Mouse (Mus musculus) heart, embryonic 12.5 days (tissue): ENCODE measurements around the gene Rita1. TPM values are rescaled to one million over a fixed set of nuclear protein-coding genes. Genes with fewer than 3 reads are reported as not detected.

Experiments
- ATAC-seq: fragments of 200-750 bp; cut with Nextera tagmentation; 2 replicates; pipeline ENCODE4 v1.8.0; 2017; ENCODE audit warnings: moderate TSS enrichment, moderate library complexity; ENCODE audit not compliant: insufficient number of reproducible peaks, low FRiP score
- H3K27ac ChIP-seq: fragments of 300-500 bp; sonication (generic); 2 replicates; pipeline ENCODE4 v1.5.1; 2016; ENCODE audit warnings: mild to moderate bottlenecking, moderate library complexity; ENCODE audit not compliant: poor library complexity, severe bottlenecking
- H3K27me3 ChIP-seq: fragments of 300-500 bp; sonication (generic); replicated peaks from 2 replicates; pipeline ENCODE4 v1.6.1; 2016; ENCODE audit warnings: mild to moderate bottlenecking, moderate library complexity
- H3K36me3 ChIP-seq: fragments of 300-500 bp; sonication (generic); 2 replicates; pipeline ENCODE4 v1.6.1; 2016; ENCODE audit warnings: mild to moderate bottlenecking, moderate library complexity
- H3K4me1 ChIP-seq: fragments of 300-500 bp; sonication (generic); replicated peaks from 2 replicates; pipeline ENCODE4 v1.6.1; 2016; ENCODE audit warnings: mild to moderate bottlenecking
- H3K4me2 ChIP-seq: fragments of 300-500 bp; sonication (generic); 2 replicates; pipeline ENCODE4 v1.6.1; 2016; ENCODE audit warnings: mild to moderate bottlenecking, moderate library complexity
- H3K4me3 ChIP-seq: fragments of 300-500 bp; sonication (generic); 2 replicates; pipeline ENCODE4 v1.5.1; 2016; ENCODE audit warnings: mild to moderate bottlenecking
- H3K9ac ChIP-seq: fragments of 300-500 bp; sonication (generic); 2 replicates; pipeline ENCODE4 v1.6.1; 2016; ENCODE audit warnings: mild to moderate bottlenecking, moderate library complexity
- H3K9me3 ChIP-seq: fragments of 300-500 bp; sonication (generic); replicated peaks from 2 replicates; pipeline ENCODE4 v1.6.1; 2016; ENCODE audit warnings: mild to moderate bottlenecking, moderate library complexity
- WGBS: fragments of 180-500 bp; shearing (Covaris S2); methylation state at CpG from one replicate; pipeline ENCODE4 v1.1.7; 2016; 5-methylcytosine and 5-hydroxymethylcytosine counted together
- polyA plus RNA-seq: library from polyadenylated mRNA; unstranded; fragments of >200 nt; fragmentation: Nextera tagmentation; extraction: Ambion mirVana; gene quantifications from 2 replicates; pipeline ENCODE4 v1.2.1, GENCODE M21; 2016

Gene Rita1
- polyA plus RNA-seq, 1 experiment from 2014 or later = 9.1 TPM

GRCm38 (mm10) chr5:120583511-120583910, 28.9 kb downstream of the Rita1 start:
- Histone ChIP-seq H3K4me3 (no peak overlapping the region), H3K4me1 (peaks cover 48% of the 10 kb centered on the region), H3K9ac (no peak overlapping the region), H3K27ac (no peak overlapping the region), H3K9me3 (no peaks in the 10 kb centered on the region), H3K4me2 (no peak overlapping the region), H3K36me3 (peaks cover 48% of the 10 kb centered on the region), H3K27me3 (no peaks in the 10 kb centered on the region)
- 91% methylated on average over 4 of the region's 4 CpGs for WGBS
- no peak for ATAC-seq

DNA sequence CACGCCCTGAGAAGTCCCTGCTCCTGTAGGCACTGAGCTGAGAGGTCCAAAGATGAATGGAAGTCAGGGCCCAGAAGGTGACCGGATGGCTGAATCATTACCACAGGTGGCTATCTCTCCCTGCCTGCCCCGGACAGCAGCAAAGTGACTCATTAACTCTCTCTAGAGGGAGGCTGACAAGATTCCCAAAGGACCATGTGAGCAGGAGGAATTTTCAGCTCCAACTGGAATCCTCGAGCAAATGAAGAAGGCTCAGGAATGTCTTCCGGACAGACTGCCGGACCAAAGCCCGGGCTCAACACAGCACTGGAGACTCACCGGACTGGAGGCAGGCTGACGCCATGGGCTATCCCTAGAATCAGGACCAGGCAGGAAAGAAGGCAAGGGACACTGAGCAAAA, 30.4 kb downstream of the Rita1 start:
- ATAC-seq = no peak
- no peak overlapping the region for H3K9ac ChIP-seq
- WGBS = 65% methylated on average over 9 of the region's 9 CpGs
- peaks cover 45% of the 10 kb centered on the region for H3K4me1 ChIP-seq
- no peak overlapping the region for H3K4me2 ChIP-seq
- no peaks in the 10 kb centered on the region for H3K9me3 ChIP-seq
- no peak overlapping the region for H3K27ac ChIP-seq
- peaks cover 48% of the 10 kb centered on the region for H3K36me3 ChIP-seq
- no peaks in the 10 kb centered on the region for H3K27me3 ChIP-seq
- no peak overlapping the region for H3K4me3 ChIP-seq

GRCm38 (mm10) chr5:120579898-120580626, 32.3 kb downstream of the Rita1 start:
- Histone ChIP-seq H3K9ac (no peak overlapping the region), H3K27me3 (no peaks in the 10 kb centered on the region), H3K4me2 (no peak overlapping the region), H3K4me1 (peaks cover 42% of the 10 kb centered on the region), H3K36me3 (peaks cover 47% of the 10 kb centered on the region), H3K4me3 (no peak overlapping the region), H3K27ac (0 out of 2 replicates have a peak overlapping the region, but pooled peaks have one; percentile 75), H3K9me3 (no peaks in the 10 kb centered on the region)
- WGBS = 88% methylated on average over 26 of the region's 26 CpGs
- ATAC-seq = no peak

DNA sequence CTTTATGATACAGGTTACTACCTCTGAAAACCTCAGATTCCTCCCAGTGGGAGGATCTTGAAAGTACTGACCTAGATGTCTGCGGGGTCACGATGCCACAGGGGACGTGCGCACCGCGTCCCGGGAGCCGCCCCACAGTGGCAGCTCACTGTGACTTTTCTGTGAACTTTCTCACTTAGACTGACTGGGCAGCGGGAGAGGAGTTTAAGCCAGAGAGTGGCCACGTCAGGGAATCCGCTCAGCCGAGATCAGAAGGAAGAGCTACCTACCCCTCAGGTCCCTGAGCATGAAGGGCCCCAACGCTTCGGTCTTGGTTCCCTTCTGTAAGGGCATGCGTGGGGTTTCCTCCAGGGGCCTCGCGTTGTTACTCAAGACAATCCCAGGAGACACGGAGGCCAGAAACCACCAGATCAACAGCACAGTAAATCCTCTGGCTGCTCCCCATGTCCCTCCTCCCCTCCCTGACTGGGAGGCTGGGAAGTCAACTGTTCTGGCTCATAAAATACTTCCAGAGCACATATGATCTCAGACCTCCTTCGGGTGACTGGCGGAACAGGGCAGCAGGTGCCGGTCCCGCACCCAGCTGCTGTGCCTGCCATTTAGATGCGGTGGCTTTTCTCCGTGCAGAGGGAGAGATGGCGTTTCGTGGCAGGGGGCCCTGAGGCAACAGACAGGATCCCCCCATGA, 33.0 kb downstream of the Rita1 start:
- H3K4me2 ChIP-seq = no peak overlapping the region
- peak overlapping the region; percentile 75 for H3K27ac ChIP-seq
- peaks cover 41% of the 10 kb centered on the region for H3K36me3 ChIP-seq
- no peak overlapping the region; the same call in 1 of the 2 replicates for H3K9ac ChIP-seq
- H3K4me3 ChIP-seq = no peak overlapping the region
- WGBS = 71% methylated on average over 26 of the region's 26 CpGs
- no peak for ATAC-seq
- no peaks in the 10 kb centered on the region for H3K9me3 ChIP-seq
- H3K4me1 ChIP-seq = peaks cover 49% of the 10 kb centered on the region
- no peaks in the 10 kb centered on the region for H3K27me3 ChIP-seq

DNA sequence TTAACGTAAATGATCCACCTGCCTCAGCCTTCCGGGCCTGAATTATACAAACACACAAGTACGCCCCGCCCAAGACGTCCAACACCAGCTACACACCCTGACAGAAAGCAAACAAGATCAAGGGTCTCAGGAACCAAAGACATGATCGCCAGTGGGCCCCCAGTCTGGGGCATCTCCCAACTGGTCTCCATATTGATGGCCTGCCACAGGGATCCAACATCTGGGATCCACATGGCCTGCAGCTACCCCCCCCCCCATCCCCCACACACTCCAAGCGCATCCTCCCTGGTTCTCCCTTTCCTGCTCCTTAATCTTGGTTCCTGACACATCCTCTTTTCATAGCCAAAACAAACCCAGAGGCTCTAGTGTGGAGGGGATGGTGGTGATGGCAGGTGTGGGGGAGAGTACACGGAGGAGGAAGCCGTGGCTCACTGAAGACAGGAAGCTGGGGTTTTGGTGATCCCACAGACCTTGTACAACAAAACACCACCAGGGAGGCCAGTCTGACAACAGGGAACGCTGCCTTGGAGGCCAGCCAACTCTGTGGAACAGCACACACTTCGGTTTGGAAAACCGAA, 33.8 kb downstream of the Rita1 start:
- H3K36me3 ChIP-seq = peaks cover 33% of the 10 kb centered on the region
- H3K9me3 ChIP-seq = no peaks in the 10 kb centered on the region
- peak; percentile 68 for ATAC-seq
- peak overlapping the region; percentile 75 for H3K27ac ChIP-seq
- peaks cover 55% of the 10 kb centered on the region for H3K4me1 ChIP-seq
- H3K27me3 ChIP-seq = no peaks in the 10 kb centered on the region
- no peak overlapping the region for H3K4me2 ChIP-seq
- 51% methylated on average over 12 of the region's 12 CpGs for WGBS
- no peak overlapping the region for H3K9ac ChIP-seq
- H3K4me3 ChIP-seq = no peak overlapping the region

GRCm38 (mm10) chr5:120577935-120578441, 34.4 kb downstream of the Rita1 start:
- 59% methylated on average over 10 of the region's 10 CpGs for WGBS
- Histone ChIP-seq H3K27ac (0 out of 2 replicates have a peak overlapping the region, but pooled peaks have one; percentile 75), H3K4me1 (peaks cover 60% of the 10 kb centered on the region), H3K9me3 (no peaks in the 10 kb centered on the region), H3K4me2 (no peak overlapping the region), H3K36me3 (peaks cover 28% of the 10 kb centered on the region), H3K4me3 (no peak overlapping the region), H3K9ac (no peak overlapping the region), H3K27me3 (no peaks in the 10 kb centered on the region)
- ATAC-seq = no peak

DNA sequence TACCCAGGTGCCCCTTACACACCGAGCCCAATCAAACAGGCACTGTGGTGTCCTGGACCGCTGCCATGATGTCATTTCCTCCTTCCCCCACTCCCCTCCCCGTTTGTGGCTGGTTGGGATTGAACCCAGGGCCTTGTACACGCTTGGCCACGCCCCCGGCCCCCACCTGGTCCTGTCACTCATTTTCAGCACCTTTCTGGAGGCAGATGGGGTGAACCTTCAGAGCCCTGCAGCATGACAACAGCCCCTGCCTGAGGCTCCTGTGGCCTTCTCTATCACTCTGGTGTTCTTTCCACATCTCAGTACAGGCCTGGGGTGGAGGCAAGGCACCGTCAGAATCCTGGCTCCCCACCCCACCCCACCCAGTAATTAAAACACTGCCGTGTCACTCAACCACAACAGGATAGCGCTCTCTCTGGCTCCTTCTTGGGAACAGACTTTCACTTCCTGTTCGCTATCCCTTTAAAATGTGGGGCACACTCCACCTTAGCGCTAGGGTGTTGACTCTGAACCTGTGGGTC, 35.5 kb downstream of the Rita1 start:
- Histone ChIP-seq H3K4me1 (peaks cover 56% of the 10 kb centered on the region), H3K36me3 (peaks cover 21% of the 10 kb centered on the region), H3K4me2 (no peak overlapping the region), H3K9me3 (no peaks in the 10 kb centered on the region), H3K9ac (no peak overlapping the region), H3K4me3 (no peak overlapping the region), H3K27me3 (no peaks in the 10 kb centered on the region), H3K27ac (no peak overlapping the region; the same call in 1 of the 2 replicates)
- WGBS = 68% methylated on average over 11 of the region's 11 CpGs
- no peak for ATAC-seq

DNA sequence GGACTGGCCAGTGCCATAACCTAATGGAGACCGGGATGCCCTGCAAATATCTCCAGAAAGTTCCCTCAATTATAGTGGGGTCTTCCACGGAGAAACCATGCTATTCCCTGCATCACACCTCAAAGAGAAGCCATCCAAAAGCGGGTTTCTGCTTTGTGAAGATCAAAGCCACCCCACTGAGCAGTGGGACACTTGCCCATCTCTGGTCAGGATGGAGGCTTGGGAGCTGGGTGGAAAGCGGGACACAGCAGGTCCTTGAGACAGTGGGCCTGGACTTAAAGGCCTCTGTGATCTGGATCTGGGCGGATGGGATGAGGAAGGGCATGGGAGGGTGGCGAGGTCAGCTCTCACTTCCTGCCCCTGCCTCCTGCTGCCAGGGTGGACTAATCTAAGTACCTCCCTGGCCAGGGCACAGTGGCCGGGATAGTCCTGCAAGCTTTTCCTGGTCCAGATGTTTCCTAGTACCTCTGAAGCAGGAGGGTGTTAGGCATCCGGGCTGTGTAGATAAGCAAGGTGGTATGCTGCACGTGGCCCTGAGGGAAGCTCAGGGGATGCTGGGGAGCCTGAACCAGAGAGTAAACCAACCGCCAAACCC, 37.8 kb downstream of the Rita1 start:
- H3K4me1 ChIP-seq = peaks cover 70% of the 10 kb centered on the region
- no peak overlapping the region for H3K27ac ChIP-seq

DNA sequence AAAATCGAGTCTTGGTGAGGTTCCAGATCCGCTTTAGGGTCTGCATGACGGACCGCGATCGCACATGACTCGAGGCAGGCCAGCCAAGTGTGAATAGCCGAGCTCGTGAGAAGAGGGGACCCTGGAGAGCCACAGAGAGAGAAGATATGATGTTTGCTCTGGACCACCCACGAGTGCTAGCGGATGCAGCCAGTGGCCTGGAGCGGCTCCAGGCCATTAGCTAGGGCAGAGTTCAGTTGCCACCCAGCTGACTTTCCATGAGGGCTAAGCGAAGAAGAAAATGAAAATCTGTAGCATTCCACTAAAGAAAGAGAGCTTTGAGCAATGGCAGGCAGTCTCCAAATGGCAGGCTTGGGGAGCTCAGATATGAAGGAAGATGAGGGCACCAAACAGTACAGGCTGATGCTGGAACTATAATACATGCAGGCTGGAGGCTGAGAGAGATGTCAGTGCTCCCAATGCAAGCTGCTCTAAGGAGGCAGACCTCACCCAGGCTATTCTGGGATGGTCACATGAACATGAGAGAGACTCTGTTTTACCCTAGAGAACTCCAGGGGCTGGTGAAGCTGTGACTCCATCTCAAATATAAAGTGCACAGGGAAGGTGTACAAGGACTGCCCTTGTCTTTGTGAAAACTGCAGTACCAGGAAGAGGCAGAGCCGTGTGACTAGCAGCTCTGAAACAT, 41.2 kb downstream of the Rita1 start:
- Histone ChIP-seq H3K27ac (no peak overlapping the region), H3K4me1 (peaks cover 79% of the 10 kb centered on the region), H3K36me3 (no peaks in the 10 kb centered on the region), H3K27me3 (no peaks in the 10 kb centered on the region), H3K4me2 (no peak overlapping the region), H3K9ac (no peak overlapping the region), H3K9me3 (no peaks in the 10 kb centered on the region), H3K4me3 (no peak overlapping the region)
- WGBS = 69% methylated on average over 14 of the region's 14 CpGs
- no peak for ATAC-seq

More for the DNA sequence above, 37.8 kb downstream of the Rita1 start:
- ATAC-seq = no peak
- Histone ChIP-seq H3K4me2 (no peak overlapping the region), H3K9me3 (no peaks in the 10 kb centered on the region), H3K9ac (no peak overlapping the region), H3K27me3 (no peaks in the 10 kb centered on the region), H3K4me3 (no peak overlapping the region), H3K36me3 (0 out of 2 replicates have a peak, but pooled peaks cover under 1% of the 10 kb centered on the region)
- WGBS = 49% methylated on average over 10 of the region's 10 CpGs

GRCm38 (mm10) chr5:120570289-120570897, 42.0 kb downstream of the Rita1 start:
- ATAC-seq = no peak
- Histone ChIP-seq H3K36me3 (no peaks in the 10 kb centered on the region), H3K4me1 (peaks cover 87% of the 10 kb centered on the region), H3K9ac (no peak overlapping the region), H3K4me3 (no peak overlapping the region), H3K27ac (no peak overlapping the region), H3K9me3 (no peaks in the 10 kb centered on the region), H3K4me2 (no peak overlapping the region), H3K27me3 (no peaks in the 10 kb centered on the region)
- WGBS = 89% methylated on average over 11 of the region's 11 CpGs
